Mouse (Mus musculus) lung, postnatal 25 days (tissue): ENCODE measurements at regions not wholly inside any gene's neighbourhood (a gene's known extent, or its start where the extent isn't known, plus 50 kb on each side); places are given as distances from the start of the nearest gene placed in this dataset.

Experiments used
- DNase-seq: peaks from one replicate; pipeline ENCODE4 v3.0.0; 2022; ENCODE audit warnings: low spot score

DNA sequence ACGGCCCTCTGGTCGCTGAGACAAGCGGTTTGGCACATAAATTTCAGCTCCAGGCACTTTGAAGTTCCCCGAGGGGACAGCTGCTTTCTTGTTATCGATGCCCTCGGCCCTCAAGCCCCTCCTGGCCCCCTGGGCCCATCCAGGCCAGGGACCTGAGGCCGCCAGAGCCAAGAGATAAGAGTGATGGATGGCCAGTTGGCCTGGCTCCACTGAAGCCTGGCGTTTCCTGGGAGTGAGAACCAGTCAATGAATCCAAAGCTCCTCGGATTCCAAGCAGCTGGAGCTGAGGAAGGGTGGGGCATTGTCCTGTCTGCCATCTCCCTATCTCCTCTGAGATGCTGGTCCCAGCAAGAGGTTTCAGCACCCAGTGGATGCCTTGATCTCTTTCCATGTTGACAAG lies 71.6 kb upstream of the Hand1 start:
- DNase-seq = no peak

DNA sequence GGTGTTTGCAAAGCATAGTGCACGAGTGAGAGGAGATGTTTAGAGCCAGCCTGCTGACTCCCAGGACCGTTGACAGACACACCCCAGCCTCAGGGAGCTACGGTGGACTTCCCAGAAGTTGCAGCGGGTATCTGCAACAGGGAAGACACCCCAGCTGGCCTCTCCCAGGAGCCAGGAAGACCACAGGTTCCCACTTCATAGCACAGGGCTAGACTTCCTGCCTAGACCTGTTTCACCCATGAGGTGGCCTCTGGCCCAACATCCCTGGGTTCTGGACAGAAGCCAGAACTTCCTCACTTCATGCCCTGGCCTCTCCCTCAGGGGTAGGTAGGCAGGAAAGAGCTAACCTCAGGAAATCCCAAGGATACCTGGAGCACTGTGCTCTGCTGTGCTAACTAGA lies 66.7 kb upstream of the Hand1 start:
- DNase-seq = no peak

DNA sequence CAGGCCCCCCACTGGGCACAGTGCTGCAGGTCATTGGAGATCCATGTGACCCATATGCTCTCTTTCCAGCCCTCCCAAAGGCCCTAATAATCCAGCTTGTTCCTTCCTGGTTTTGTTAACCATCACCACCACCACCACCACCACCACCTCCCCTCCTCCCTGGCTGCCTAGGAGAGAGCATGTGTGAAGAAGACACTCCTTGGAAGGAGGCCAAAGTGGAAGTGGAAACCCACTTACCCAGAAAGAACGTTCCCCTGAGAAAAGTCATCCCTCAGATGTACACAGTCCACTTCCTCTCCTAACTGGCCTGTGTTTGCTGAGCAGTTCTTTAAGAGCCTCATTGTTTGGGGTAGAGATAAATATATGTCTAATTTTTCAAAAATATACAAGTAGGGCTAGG lies 62.9 kb upstream of the Hand1 start:
- DNase-seq = no peak

DNA sequence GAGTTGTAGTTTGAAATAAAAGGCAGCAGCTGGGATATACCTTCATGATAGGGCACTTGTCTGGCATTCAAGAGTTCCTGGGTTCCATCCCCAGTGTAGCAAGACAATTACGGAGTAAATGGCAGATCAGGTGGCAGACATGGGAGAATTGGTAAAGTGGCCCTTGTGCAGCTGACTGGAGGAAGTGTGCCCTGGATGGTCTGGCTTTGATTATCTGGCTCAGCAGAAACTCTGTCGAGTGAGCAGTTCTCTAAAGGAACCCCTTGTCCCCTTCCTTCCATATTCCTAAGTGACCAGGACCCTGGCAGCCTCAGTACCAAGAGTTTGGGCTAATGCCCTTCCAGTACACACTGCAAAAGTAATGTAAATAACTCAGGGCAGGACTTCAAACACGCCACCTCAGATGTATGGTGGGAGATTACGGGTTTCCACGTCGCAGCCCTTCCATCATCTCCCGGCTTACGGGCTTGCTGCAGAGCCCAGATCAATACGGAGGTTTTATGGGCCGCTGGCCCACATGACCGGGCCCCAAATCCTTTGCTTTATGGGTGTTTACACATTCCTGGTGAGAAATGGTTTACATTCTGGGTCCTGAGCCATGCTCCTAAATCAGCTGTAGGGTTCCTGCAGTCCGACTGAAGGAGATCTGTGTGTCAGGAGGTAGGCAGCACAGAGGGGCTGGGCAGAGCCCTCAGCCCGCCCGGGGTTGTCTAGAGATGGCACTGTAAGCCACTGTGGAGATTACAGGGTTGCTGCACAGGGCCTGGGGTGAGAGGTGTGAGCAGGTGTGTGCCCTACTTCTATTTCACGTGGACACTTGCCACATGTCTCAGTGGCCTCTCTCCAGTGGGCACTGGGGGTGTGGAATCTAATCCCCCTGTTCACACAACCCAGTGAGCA lies 50.4 kb upstream of the Hand1 start:
- no peak for DNase-seq
